Mouse (Mus musculus): ENCODE measurements around the gene Plac9b.
"Not testable (repeated sequence)": the region's sequence is repeated elsewhere in the genome, so short reads cannot be mapped to it uniquely, and the experiment has no call there.

Plac9b gene

DNA sequence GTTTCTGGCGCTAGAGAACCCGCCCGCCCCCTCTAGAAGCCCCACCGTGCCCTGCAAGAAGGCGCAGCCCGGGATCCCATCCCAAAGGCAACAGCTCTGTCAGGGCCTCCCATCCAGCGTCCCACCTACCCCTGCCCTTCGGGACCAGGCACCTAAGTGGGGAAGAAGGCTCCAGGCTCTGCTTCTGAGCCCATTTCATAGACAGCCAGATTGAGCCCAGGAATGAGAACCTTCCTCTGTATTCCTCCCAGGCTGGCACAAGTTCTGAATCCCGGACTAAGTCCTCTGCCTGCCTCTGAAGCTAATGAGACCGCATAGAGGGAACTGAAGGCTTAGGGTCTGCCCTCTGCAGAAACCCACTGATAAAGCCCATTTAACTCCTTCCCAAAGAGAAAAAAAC, at the start of gene Plac9b:
Gene Plac9b (minus strand): TSS at position 101 of the 400 bp plus-strand sequence.
- DNase-seq (ENCODE audit: extremely low read depth, insufficient read length, low spot score) = not testable (repeated sequence)

GRCm38 (mm10) chr14:26216233-26217000, 34.1 kb upstream of the Plac9b start:
- not testable (repeated sequence) for DNase-seq (ENCODE audit: extremely low read depth, insufficient read length, low spot score)

- not testable (repeated sequence) for DNase-seq (ENCODE audit: extremely low read depth, insufficient read length, low spot score)
Observed at GRCm38 (mm10) chr14:26206926-26207247, 24.6 kb upstream of the Plac9b start, which contains the start of gene Tmem254b. Tmem254b (minus strand) TSS chr14:26207041.

- not testable (repeated sequence) for DNase-seq (ENCODE audit: extremely low read depth, insufficient read length, low spot score)
Observed at GRCm38 (mm10) chr14:26206197-26206925, 24.1 kb upstream of the Plac9b start.

GRCm38 (mm10) chr14:26197851-26198250, 15.6 kb upstream of the Plac9b start:
- DNase-seq (ENCODE audit: extremely low read depth, insufficient read length, low spot score) = not testable (repeated sequence)

- not testable (repeated sequence) for DNase-seq (ENCODE audit: extremely low read depth, insufficient read length, low spot score)
Observed at GRCm38 (mm10) chr14:26188361-26188760, 6.1 kb upstream of the Plac9b start.

DNA sequence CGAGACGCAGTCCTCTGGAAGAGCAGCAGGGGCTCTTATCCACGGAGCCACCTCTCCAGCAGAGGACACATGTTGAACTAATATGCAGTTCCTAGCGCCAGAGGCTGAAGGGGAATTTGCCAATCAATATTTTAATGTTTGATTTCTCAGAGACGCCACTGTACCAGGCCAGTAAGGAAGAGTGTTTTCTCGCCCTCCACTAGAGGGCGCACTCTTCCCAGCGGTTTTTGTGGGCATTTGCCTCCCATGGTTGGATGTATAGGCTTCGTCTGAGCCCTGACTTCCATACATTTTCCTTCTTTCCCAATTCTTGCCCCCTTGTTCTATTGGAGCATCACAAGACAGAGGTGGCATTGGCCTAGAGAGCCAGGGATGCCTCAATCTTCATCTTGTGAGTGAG, 4.4 kb upstream of the Plac9b start:
- not testable (repeated sequence) for DNase-seq (ENCODE audit: extremely low read depth, insufficient read length, low spot score)

GRCm38 (mm10) chr14:26181660-26182059, 620 bp downstream of the Plac9b start:
- DNase-seq (ENCODE audit: extremely low read depth, insufficient read length, low spot score) = not testable (repeated sequence)

GRCm38 (mm10) chr14:26175028-26175427, 7.3 kb downstream of the Plac9b start:
- DNase-seq (ENCODE audit: extremely low read depth, insufficient read length, low spot score) = not testable (repeated sequence)

- DNase-seq (ENCODE audit: extremely low read depth, insufficient read length, low spot score) = not testable (repeated sequence)
Observed at GRCm38 (mm10) chr14:26173955-26174354, 8.3 kb downstream of the Plac9b start.

DNA sequence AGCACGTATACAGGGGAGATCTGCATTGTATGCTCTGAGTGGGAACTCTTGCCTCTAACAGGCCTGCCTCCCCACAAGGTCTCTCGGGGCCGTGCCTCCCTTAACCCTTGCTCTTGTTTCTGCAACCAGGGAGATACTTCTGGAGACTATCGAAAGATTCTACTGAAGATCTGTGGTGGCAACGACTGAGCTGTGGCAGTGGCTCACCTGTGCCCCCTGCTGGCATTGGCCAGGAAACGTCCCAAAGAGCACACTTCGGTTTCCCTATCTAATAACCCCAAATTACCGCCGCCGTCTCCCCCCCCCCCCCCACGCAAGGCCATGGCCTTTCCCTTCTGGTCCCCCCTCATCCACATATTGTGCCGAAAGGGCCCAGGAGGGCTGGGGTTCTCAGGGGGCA, 17.0 kb downstream of the Plac9b start:
- DNase-seq (ENCODE audit: extremely low read depth, insufficient read length, low spot score) = not testable (repeated sequence)

GRCm38 (mm10) chr14:26162423-26162822, 19.9 kb downstream of the Plac9b start:
- not testable (repeated sequence) for DNase-seq (ENCODE audit: extremely low read depth, insufficient read length, low spot score)

GRCm38 (mm10) chr14:26161156-26161555, 21.1 kb downstream of the Plac9b start:
- DNase-seq (ENCODE audit: extremely low read depth, insufficient read length, low spot score) = not testable (repeated sequence)

DNA sequence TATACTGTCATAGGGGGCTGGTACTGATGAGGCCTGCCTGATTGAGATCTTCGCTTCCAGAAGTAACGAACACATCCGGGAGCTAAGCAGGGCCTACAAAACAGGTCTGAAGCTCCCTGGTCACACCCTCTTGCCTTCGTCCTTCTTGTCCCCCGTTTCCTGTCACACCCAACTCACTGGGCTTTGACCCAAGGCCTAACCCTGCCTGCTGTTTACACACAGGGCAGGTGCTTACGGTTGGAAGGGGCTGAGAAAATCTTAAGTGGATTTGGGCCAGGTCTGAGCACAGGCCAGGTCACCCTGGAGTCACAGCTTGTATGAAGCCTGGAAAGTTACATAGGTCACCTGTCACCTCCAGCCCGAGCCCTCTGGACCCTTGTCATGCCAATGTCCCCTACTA, 26.2 kb downstream of the Plac9b start:
- DNase-seq (ENCODE audit: extremely low read depth, insufficient read length, low spot score) = not testable (repeated sequence)

DNA sequence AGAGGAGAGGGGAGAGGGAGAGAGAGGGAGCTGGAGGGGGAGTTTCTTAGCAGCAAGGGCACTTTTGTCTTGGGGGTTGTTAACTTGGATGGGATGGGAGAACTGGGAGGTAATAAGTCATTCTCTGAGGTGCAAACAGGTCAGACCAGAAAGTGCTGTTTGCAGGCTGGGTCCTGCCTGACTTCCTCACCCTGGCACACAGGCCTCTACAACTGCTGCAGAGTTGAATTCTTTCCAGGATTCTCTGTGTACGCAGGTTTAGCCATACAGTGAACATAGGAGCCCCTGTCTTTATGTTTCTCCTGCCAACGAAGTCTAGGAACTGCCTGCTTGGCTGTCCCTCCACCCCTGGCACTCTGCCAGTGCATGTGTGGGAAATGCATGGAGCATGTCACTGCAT, 35.2 kb downstream of the Plac9b start:
- not testable (repeated sequence) for DNase-seq (ENCODE audit: extremely low read depth, insufficient read length, low spot score)

DNA sequence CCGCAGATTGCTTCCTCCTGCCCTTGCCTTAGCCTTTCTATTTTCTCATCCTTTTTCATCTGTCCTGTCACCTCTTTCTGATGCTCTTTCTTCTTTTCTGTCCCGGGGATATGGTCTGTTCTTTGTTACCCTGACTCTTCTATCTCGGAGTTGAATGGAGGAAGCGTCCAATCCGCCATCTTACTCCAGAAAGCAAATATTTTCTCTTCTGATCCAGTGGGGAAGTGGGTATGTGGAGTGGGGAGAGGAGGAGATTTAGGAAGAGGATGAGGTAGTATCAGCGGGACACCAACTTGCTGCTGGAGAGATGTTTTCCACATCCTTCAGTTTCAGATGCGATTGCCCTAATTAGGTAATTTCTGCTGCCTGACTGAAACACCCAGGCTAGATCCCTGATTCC, 63.2 kb downstream of the Plac9b start:
- DNase-seq (ENCODE audit: extremely low read depth, insufficient read length, low spot score) = not testable (repeated sequence)

GRCm38 (mm10) chr14:26118550-26119000, 63.7 kb downstream of the Plac9b start:
- not testable (repeated sequence) for DNase-seq (ENCODE audit: extremely low read depth, insufficient read length, low spot score)

GRCm38 (mm10) chr14:26118150-26118549, 64.1 kb downstream of the Plac9b start, which contains the start of gene Duxbl2:
Duxbl2 (plus strand) TSS chr14:26118349.
- not testable (repeated sequence) for DNase-seq (ENCODE audit: extremely low read depth, insufficient read length, low spot score)

Data from 3134 (cell line).